Mouse (Mus musculus) spleen, adult 12 weeks (tissue): ENCODE results near the gene Gm4788.
"Not testable (repeated sequence)": the region's sequence is repeated elsewhere in the genome, so short reads cannot be mapped to it uniquely, and the experiment has no call there.

Experiments
- DNase-seq: peaks from one replicate; pipeline ENCODE4 v3.0.0; 2022; ENCODE audit warnings: low spot score

The Gm4788 gene

DNA sequence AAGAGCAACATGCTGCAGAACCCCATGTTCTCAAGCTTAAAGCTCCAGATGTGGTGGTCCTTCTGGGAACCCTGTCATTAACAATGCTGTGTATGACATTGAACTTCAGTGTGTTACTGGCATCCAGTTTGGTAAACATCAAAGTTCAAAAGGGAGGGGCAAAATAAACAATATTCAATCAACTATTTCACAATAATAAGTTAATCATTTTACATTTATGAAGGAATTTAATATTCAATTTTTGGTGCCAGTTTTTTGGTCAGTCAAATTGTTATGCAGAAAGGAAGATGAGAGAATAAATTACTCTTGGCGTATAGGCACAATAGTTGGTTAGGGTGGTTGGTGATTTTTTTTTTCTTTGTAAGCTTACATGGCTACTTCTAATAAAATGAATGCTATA lies at the start of gene Gm4788:
TSS of gene Gm4788 (minus strand) at position 101 of the 400 bp plus-strand sequence.
- no peak for DNase-seq

DNA sequence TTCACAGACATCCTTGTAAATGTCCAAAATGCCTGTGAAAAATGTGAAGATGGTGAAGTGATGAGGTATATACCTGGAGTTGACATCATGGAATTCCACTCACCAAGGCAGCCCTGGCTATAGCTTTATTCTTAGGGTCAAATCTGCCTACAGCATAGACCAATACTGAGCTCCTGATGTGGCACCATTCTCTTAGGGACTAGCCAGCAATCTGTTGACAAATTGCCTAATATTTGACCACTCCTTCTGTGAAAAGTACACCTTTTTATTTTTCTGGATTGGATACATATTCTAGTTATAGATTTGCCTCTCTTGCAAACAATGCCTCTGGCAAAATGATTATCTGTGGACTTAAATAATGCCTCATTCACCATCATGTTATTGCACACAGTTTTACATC lies 27.6 kb upstream of the Gm4788 start:
- no peak for DNase-seq

DNA sequence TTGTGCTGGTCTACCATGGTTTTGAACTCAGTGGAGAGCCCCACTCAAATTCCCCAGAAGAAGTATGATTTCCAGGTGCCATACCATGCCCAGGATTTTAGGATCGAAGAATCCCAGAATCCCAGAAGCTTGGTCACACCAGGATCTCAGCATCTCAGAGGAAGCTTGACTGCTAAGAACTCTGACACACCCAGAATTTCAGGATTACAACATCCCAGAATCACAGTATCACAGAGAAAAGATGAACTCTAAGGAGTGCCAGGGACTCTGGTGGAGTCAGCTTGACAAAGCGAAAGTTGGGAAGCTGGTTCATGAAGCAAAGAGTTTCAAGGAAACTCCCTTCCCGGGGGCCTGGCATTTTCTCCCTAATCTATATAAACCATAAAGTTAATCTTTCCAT lies 11.1 kb downstream of the Gm4788 start:
- not testable (repeated sequence) for DNase-seq

DNA sequence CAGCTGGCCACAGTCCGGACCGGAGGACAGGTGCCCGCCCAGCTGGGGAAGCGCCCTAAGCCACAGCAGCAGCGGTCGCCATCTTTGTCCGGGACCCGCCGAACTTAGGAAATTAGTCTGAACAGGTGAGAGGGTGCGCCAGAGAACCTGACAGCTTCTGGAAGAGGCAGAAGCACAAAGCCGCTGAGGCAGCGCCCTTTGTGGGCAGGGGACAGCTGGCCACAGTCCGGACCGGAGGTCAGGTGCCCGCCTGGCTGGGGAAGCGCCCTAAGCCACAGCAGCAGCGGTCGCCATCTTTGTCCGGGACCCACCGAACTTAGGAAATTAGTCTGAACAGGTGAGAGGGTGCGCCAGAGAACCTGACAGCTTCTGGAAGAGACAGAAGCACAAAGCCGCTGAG lies 64.4 kb downstream of the Gm4788 start:
- not testable (repeated sequence) for DNase-seq

DNA sequence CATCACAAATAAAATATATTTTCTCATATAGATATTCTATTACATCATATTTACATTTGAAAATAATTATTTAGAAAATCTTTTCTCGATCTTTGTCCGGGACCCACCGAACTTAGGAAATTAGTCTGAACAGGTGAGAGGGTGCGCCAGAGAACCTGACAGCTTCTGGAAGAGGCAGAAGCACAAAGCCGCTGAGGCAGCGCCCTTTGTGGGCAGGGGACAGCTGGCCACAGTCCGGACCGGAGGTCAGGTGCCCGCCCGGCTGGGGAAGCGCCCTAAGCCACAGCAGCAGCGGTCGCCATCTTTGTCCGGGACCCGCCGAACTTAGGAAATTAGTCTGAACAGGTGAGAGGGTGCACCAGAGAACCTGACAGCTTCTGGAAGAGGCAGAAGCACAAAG lies 64.8 kb downstream of the Gm4788 start:
- DNase-seq, result not testable (repeated sequence)

DNA sequence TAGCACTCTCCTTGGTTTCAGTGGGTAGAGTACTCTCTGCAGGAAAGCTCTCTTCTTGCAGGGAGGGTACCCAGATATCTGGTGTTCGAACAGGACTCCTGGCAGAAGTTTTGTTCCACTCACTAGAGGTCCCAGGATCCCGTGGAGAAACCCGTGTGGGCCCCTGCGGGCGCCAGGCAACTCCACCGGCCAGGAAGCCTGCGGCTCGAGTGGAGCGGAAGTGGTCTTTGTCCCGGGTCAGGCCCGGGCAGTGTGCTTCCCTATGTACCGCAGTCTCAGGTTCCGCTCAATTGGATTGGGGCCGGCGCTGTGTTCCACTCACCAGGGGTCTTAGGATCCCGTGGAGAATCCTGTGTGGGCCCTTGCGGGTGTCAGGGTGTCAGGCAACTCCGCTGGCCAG lies 131.1 kb downstream of the Gm4788 start:
- not testable (repeated sequence) for DNase-seq
